Mouse (Mus musculus) MEL (cell line): ENCODE data around the gene Ankfy1.
A peak's percentile ranks its signal among the peaks of the same experiment; 100 is the strongest.

ENCODE experiments used
- CHD2 ChIP-seq: IDR thresholded peaks from 2 replicates; pipeline ENCODE4 v1.6.1; 2011; ENCODE audit warnings: low read length, improper control_type of control experiment
- CTCF ChIP-seq, 3 experiments: IDR thresholded peaks in 2 of 3; conservative IDR thresholded peaks in 1 of 3; 2 replicates each; pipeline ENCODE4 v1.5.1; 2011 to 2012; ENCODE audit warnings: low read length in 3 of 3, low read depth in 2 of 3, mild to moderate bottlenecking in 2 of 3, improper control_type of control experiment in 1 of 3, inconsistent platforms in 1 of 3, mixed read lengths in 1 of 3, moderate library complexity in 1 of 3; ENCODE audit not compliant: control insufficient read depth in 1 of 3, insufficient read depth in 1 of 3, poor library complexity in 1 of 3, severe bottlenecking in 1 of 3
- E2F4 ChIP-seq: IDR thresholded peaks from 2 replicates; pipeline ENCODE4 v1.6.1; 2011; ENCODE audit warnings: low read depth, low read length, improper control_type of control experiment, borderline replicate concordance
- EP300 ChIP-seq, 2 experiments: IDR thresholded peaks; 2 replicates each; pipeline ENCODE4 v1.6.1; 2011; ENCODE audit warnings: improper control_type of control experiment in 2 of 2, low read length in 2 of 2, low read depth in 1 of 2, mild to moderate bottlenecking in 1 of 2
- ETS1 ChIP-seq: IDR thresholded peaks from 2 replicates; pipeline ENCODE4 v1.6.1; 2012; ENCODE audit warnings: low read depth, mild to moderate bottlenecking, inconsistent platforms, low read length, improper control_type of control experiment, moderate library complexity
- GABPA ChIP-seq: IDR thresholded peaks from 2 replicates; pipeline ENCODE4 v1.6.1; 2012; ENCODE audit warnings: low read depth, mild to moderate bottlenecking, inconsistent platforms, low read length, improper control_type of control experiment, moderate library complexity
- GATA1 ChIP-seq: IDR thresholded peaks from 2 replicates; pipeline ENCODE4 v1.6.1; 2011; ENCODE audit warnings: low read depth, low read length, improper control_type of control experiment
- KAT2A ChIP-seq: conservative IDR thresholded peaks from 2 replicates; pipeline ENCODE4 v1.6.1; 2012; ENCODE audit warnings: low read depth, low read length, improper control_type of control experiment, inconsistent platforms
- MAFK ChIP-seq: IDR thresholded peaks from 2 replicates; pipeline ENCODE4 v1.6.1; 2011; ENCODE audit warnings: low read depth, mild to moderate bottlenecking, low read length, improper control_type of control experiment, borderline replicate concordance
- MYC ChIP-seq: IDR thresholded peaks from 2 replicates; pipeline ENCODE4 v1.6.1; 2011; ENCODE audit warnings: low read depth, mild to moderate bottlenecking, low read length, improper control_type of control experiment, moderate library complexity
- NELFE ChIP-seq: IDR thresholded peaks from 2 replicates; pipeline ENCODE4 v1.6.1; 2011; ENCODE audit warnings: low read depth, low read length, improper control_type of control experiment
- POLR2A ChIP-seq, 2 experiments: IDR thresholded peaks; 2 replicates each; pipeline ENCODE4 v1.6.1; 2011 to 2012; ENCODE audit warnings: low read length in 2 of 2, mild to moderate bottlenecking in 2 of 2, control low read depth in 1 of 2, improper control_type of control experiment in 1 of 2, low read depth in 1 of 2, moderate library complexity in 1 of 2; ENCODE audit not compliant: control insufficient read depth in 1 of 2, insufficient read depth in 1 of 2, poor library complexity in 1 of 2
- RCOR1 ChIP-seq: IDR thresholded peaks from 2 replicates; pipeline ENCODE4 v1.6.1; 2012; ENCODE audit warnings: low read depth, mild to moderate bottlenecking, inconsistent platforms, low read length, improper control_type of control experiment
- SMC3 ChIP-seq: IDR thresholded peaks from 2 replicates; pipeline ENCODE4 v1.6.1; 2011; ENCODE audit warnings: low read depth, low read length, improper control_type of control experiment

GRCm38 (mm10) chr11:72689115-72689514 is 691 bp upstream of the Ankfy1 start:
- TF ChIP-seq ETS1 (peak; percentile 72), SMC3 (no peak), GATA1 (peak; percentile 96), CHD2 (no peak), CTCF (IDR thresholded peaks at IDR 0.05 in 2 of 3, conservative IDR thresholded peaks at IDR 0.05 in 1 of 3; ENCODE audit: control insufficient read depth in 1 of 3, insufficient read depth in 1 of 3, low read depth in 2 of 3, low read length in 3 of 3, poor library complexity in 1 of 3, severe bottlenecking in 1 of 3) (no peak), E2F4 (no peak), NELFE (no peak), POLR2A (IDR thresholded peaks at IDR 0.05; ENCODE audit: control insufficient read depth in 1 of 2, insufficient read depth in 1 of 2, low read depth in 1 of 2, low read length in 2 of 2, poor library complexity in 1 of 2) (no peak), MAFK (no peak), EP300 (IDR thresholded peaks at IDR 0.05; ENCODE audit: low read depth in 1 of 2, low read length in 2 of 2) (peak; percentile 82 to 85), GABPA (no peak), KAT2A (no peak), RCOR1 (peak; percentile 82), MYC (no peak)
